Mouse (Mus musculus): Measurements from ENCODE around the gene Gabarapl1. TPM values are rescaled to one million over a fixed set of nuclear protein-coding genes. Genes with fewer than 3 reads are reported as not detected.

Gabarapl1 gene
- 10 to 100 TPM; 18.5 to 22.4 TPM for total RNA-seq (2023)

GRCm38 (mm10) chr6:129532942-129533860 lies at the start of gene Gabarapl1:
TSS of gene Gabarapl1 (plus strand) at chr6:129533160.

DNA sequence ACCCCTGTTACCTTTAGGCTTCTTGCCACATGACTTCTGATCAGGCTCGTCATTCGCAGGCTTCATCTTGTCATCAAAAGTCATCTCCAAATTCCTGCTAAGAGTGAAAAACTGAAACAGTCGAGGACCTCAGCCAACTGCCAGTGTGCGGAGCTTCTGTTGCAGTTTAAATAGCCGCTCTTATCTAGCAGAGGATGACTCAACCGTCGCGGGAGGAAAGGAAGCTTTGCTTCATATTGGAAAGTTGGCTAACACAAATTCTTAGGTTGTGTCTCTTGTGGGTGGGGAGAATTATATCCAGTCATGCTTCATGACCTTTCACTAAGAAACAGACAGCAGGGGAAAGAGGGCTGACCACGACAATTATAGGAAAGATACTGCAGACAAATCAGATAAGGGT lies 25.9 kb upstream of the Gabarapl1 start, which contains the start of gene Olr1:
Gene Olr1 (minus strand): TSS at position 142 of the 400 bp plus-strand sequence.

GRCm38 (mm10) chr6:129512367-129512766 lies 20.6 kb upstream of the Gabarapl1 start, which contains the start of gene Tmem52b:
TSS of gene Tmem52b (plus strand) at chr6:129512555.

DNA sequence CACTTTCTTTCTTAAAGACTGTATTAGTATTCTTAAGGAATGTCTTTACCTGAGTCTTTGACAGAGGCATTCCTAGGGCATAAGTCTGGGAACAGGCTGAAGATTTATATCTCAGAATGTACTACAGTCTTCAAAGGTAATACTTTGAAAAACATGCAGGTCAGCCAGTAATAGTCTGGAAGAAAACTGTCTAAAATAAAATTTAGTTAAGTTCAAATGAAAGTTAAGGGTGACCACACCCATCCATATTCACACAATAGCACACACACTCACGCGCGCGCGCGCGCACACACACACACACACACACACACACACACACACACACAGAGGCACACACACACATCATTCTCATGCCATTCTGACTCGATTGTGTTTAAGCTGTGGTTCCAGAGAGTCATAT lies 44.6 kb downstream of the Gabarapl1 start, which contains the start of gene Klre1:
Gene Klre1 (plus strand): TSS at position 301 of the 400 bp plus-strand sequence.

GRCm38 (mm10) chr6:129591508-129591907 lies 58.5 kb downstream of the Gabarapl1 start, which contains the start of gene Klrd1:
TSS of gene Klrd1 (plus strand) at chr6:129591782.

Other genes with a start within 250 kb of the Gabarapl1 start
- not detected for gene 4922502D21Rik, start 201.4 kb upstream of the Gabarapl1 start, total RNA-seq (2023)
- gene Clec12a, start 190.5 kb upstream of the Gabarapl1 start, total RNA-seq (2023): 100 to 1,000 TPM; 195 to 199 TPM
- gene Clec12b, start 147.3 kb upstream of the Gabarapl1 start, total RNA-seq (2023): not detected
- 1 to 10 TPM; 6.6 to 7.2 TPM for gene Clec1b, start 135.9 kb upstream of the Gabarapl1 start, total RNA-seq (2023)
- gene Clec9a, start 124.3 kb upstream of the Gabarapl1 start, total RNA-seq (2023): 1 to 10 TPM; 2.6 to 3.0 TPM
- under 1 TPM; 0.26 to 0.46 TPM for gene Clec1a, start 81.2 kb upstream of the Gabarapl1 start, total RNA-seq (2023)
- gene Olr1, start 26.0 kb upstream of the Gabarapl1 start, total RNA-seq (2023): 10 to 100 TPM; 39.0 to 42.5 TPM
- gene Tmem52b, start 20.6 kb upstream of the Gabarapl1 start, total RNA-seq (2023): 1 to 10 TPM in 1 of 2 experiments, under 1 TPM in 1; 0.77 to 1.5 TPM
- gene Klre1, start 44.7 kb downstream of the Gabarapl1 start, total RNA-seq (2023): not detected
- not detected for gene Klrd1, start 58.6 kb downstream of the Gabarapl1 start, total RNA-seq (2023)
- gene Klrk1, start 90.7 kb downstream of the Gabarapl1 start, total RNA-seq (2023): 1 to 10 TPM; 1.4 to 1.8 TPM
- gene Klrc3, start 110.2 kb downstream of the Gabarapl1 start, total RNA-seq (2023): not detected
- under 1 TPM in 1 of 2 experiments, not detected in 1; 0.13 TPM for gene Klrc2, start 127.5 kb downstream of the Gabarapl1 start, total RNA-seq (2023)
- not detected for gene Klrc1, start 145.8 kb downstream of the Gabarapl1 start, total RNA-seq (2023)
- gene Klri1, start 184.0 kb downstream of the Gabarapl1 start, total RNA-seq (2023): not detected
- gene Klri2, start 207.3 kb downstream of the Gabarapl1 start, total RNA-seq (2023): not detected